20 mouse cellular contexts compared by ENCODE assay signal in genomic region chr10:78221315-78221714, GRCm38 (mm10).
"Had no signal": no experiment of that assay in that cellular context is flagged by ENCODE, and none has a peak within 500 bp of the region (broad histone marks: within the 10 kb centered on the region; RNA-seq: fewer than 3 reads in every experiment).

No protein-coding gene starts in this region.

- H3K27me3 ChIP-seq: intestine, embryonic 15.5 days; kidney, embryonic 15.5 days; midbrain, embryonic 12.5 days; midbrain, embryonic 15.5 days; neural tube, embryonic 12.5 days; neural tube, embryonic 15.5 days; stomach, embryonic 15.5 days had no signal

- H3K4me1 ChIP-seq: intestine, embryonic 15.5 days; kidney, embryonic 15.5 days; midbrain, embryonic 12.5 days; midbrain, embryonic 15.5 days; neural tube, embryonic 12.5 days; neural tube, embryonic 15.5 days; stomach, embryonic 15.5 days had no signal

- H3K9ac ChIP-seq: intestine, embryonic 15.5 days; kidney, embryonic 15.5 days; lung, embryonic 14.5 days; midbrain, embryonic 12.5 days; midbrain, embryonic 15.5 days; neural tube, embryonic 12.5 days; neural tube, embryonic 15.5 days; stomach, embryonic 15.5 days had no signal

- H3K27ac ChIP-seq: intestine, embryonic 15.5 days; kidney, embryonic 15.5 days; left cerebral cortex, adult 2 months; macrophage; midbrain, embryonic 12.5 days; midbrain, embryonic 15.5 days; neural tube, embryonic 12.5 days; neural tube, embryonic 15.5 days; stomach, embryonic 15.5 days had no signal

- ATAC-seq: intestine, embryonic 15.5 days; lung, postnatal 0 days; midbrain, embryonic 15.5 days had no signal

- H3K9me3 ChIP-seq: intestine, embryonic 15.5 days; kidney, embryonic 15.5 days; midbrain, embryonic 12.5 days; midbrain, embryonic 15.5 days; neural tube, embryonic 12.5 days; neural tube, embryonic 15.5 days; stomach, embryonic 15.5 days had no signal

- DNase-seq: kidney, adult 11 months; kidney, adult 8-10 months; kidney, postnatal 10 days; kidney, postnatal 36 days; layer of hippocampus, adult 9-11 months; left cerebral cortex, postnatal 4 days; lung, embryonic 14.5 days; right cerebral cortex, postnatal 25 days; spleen, adult 18-20 months; thymus, postnatal 25 days had no signal

- H3K4me3 ChIP-seq: intestine, embryonic 15.5 days; kidney, embryonic 15.5 days; left cerebral cortex, adult 2 months; midbrain, embryonic 12.5 days; midbrain, embryonic 15.5 days; neural tube, embryonic 12.5 days; neural tube, embryonic 15.5 days; stomach, embryonic 15.5 days had no signal

- H3K4me2 ChIP-seq: intestine, embryonic 15.5 days; kidney, embryonic 15.5 days; lung, embryonic 14.5 days; midbrain, embryonic 12.5 days; midbrain, embryonic 15.5 days; neural tube, embryonic 12.5 days; neural tube, embryonic 15.5 days; stomach, embryonic 15.5 days had no signal
